Mouse (Mus musculus) T-cell, adult 2 months (primary cell): Measurements from ENCODE around the gene Oca2.

ENCODE experiments used
- DNase-seq: peaks from one replicate; pipeline ENCODE4 v3.0.0; 2022; ENCODE audit warnings: low spot score

The Oca2 gene

DNA sequence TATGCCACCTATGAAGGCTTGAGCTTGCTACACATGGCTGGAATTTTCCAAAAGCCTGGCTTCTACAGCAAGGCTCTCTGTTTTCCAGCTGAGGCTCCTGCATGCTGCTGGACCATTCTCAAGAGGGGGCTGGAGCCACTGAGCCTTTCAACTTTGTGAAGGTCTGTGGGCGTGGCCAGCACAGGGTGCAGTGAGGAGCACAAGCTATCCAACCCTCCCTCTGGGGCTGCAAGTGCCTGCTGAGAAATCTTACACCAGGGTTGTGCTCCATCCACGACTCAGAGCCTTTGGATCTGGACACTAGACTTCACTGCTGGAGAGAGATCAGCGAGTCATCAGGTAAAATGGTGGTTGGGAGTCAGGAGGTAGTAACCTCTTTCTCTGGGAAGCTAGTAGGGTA, at the start of gene Oca2:
TSS of gene Oca2 (plus strand) at position 218 of the 400 bp plus-strand sequence.
- DNase-seq = no peak

DNA sequence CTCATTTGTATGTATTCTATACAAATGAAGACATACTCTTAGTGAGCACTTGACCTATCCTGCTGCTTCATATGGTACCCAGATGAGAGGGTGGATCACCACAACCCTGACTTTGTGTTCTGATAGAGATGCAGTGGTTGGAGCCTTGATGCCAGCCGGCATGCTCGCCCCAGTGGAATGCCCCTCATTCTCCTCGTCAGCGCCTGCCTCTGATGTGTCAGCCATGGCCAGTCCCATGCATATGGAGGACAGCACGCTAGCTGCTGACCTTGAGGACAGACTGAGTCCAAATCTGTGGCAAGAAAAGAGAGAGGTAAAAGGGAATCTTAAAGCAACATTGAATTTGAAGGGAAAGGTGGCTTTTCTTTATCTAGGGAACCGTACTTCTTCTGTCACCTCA, 48.5 kb upstream of the Oca2 start:
- no peak for DNase-seq

- DNase-seq = no peak
Observed at GRCm38 (mm10) chr7:56191661-56192060, 47.9 kb upstream of the Oca2 start.

DNA sequence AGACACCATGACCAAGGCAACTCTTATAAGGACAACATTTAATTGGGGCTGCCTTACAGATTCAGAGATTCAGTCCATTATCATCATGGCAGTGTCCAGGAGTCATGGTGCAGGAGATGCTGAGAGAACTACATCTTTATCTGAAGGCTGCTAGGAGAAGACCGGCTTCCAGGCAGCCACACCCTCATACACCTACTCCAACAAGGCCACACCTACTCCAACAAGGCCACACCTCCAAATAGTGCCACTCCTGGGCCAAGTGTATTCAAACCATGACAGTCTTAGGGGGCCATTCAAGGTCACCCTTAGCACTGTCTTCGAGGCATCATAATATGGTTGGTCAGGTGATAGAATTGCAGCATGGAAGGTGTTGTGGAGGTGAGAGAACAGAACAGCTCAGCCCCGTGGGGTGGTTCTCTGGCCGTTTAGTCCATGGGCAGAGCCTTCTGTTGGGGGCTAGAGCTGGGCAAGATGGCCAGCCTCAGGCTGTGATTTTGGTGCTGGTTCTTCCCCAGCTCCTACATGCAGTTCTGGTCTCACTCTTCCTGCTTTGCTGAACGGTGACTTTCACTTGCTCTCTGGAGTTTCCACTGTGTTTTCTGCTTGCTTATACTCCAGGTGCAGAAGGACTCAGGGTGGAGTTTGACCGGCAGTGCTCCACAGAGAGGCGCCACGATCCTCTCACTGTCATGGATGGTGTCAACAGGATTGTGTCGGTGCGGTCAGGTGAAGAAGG, 37.9 kb upstream of the Oca2 start:
- no peak for DNase-seq

DNA sequence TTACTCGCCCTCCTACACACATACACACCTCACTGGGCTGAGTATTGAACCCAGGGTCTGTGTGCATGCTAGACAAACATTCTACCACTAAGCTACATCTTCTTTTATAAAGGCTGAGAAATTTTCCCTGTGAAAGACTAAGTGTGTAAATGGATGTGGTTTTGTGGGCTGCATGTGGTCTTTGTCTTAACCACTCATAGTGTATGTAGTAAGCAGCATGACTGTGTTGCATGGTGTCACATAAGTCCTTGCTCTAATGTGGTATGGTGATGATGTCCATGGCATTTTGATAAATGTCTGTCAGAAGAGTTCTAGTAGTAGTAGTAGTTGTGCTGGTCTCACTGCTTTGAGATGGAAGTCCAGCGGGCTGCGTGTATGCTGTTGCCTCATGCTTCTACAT, 36.7 kb upstream of the Oca2 start:
- DNase-seq = no peak

DNA sequence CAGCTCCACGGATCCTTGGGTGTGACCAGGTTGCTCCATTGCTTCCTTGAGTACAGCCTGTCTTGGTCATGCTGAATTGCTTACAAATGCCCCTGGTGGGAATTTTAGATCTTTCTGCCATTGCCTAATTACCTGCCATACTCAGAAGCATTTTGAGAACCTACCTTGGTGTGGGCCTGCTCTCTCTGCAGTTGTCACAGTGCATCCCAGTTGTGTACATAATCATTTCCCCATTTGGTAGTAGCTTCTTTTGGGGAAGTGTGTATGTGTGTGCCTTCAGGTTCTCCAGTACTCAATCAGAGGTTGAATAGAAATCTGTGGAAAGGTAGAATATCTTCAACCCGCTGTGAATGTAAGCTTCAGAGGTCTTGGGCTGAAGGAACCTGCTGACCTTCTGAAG, 36.3 kb upstream of the Oca2 start:
- no peak for DNase-seq

GRCm38 (mm10) chr7:56204877-56205276, 34.7 kb upstream of the Oca2 start:
- DNase-seq = no peak

GRCm38 (mm10) chr7:56220811-56221210, 18.7 kb upstream of the Oca2 start:
- no peak for DNase-seq

DNA sequence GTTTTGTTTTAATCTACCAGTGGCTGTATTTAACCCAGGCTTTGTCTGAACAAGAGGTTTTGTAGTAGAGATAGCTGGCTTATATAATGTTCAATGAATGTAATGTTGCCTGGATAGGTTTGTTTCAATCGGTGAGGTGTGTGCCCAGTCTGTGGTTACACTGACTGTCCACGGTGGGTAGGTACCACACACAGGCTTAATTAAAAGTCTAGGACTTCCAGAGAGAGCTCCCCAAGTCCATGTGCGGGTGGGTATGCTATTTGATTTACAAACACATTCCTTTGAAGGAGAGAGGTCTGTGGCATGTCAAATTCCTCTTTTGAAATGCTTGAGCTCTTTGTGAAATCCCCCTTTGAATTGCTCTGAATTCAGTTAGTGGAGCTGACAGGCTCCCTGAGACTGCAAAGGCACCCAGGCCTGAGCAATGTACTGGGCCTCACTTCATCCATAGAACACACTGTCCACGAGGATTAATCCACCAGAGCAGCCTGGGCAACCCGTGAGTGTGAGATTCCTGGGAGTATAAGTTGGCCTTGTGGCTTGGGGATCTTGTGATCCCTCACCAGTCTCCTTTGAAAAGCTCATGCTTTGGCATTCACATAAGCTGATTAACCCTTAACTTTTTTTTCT, 3.7 kb upstream of the Oca2 start:
- no peak for DNase-seq

- DNase-seq = no peak
Observed at GRCm38 (mm10) chr7:56236617-56237016, 2.9 kb upstream of the Oca2 start.

- no peak for DNase-seq
Observed at GRCm38 (mm10) chr7:56254568-56254967, 15.0 kb downstream of the Oca2 start.

DNA sequence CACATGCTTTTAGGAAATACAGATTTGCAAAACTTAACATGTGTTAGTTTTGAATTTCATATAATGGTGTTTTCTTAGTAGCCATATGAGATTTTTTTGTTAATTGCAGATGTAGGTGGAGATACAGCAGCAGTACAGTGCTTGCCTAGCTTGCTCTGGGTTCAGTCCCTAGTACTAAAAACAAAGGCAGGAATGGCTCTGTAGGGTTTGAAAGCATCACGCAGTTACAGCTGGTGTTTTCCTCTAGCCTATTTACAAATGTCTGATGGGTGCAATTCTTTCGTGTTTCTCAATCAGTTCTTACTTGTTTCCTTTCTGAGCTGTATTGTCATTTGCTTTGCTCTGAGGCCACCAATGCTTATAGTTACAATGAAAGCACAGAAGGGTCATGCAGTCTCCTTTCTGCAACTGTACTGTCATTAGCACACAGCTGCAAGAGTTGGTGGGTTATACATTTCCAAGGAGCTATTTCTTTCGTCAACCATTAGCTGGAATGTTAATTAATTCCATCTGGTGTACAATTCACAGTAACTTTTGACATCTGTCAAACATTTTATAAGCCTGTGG, 18.4 kb downstream of the Oca2 start:
- DNase-seq = no peak

DNA sequence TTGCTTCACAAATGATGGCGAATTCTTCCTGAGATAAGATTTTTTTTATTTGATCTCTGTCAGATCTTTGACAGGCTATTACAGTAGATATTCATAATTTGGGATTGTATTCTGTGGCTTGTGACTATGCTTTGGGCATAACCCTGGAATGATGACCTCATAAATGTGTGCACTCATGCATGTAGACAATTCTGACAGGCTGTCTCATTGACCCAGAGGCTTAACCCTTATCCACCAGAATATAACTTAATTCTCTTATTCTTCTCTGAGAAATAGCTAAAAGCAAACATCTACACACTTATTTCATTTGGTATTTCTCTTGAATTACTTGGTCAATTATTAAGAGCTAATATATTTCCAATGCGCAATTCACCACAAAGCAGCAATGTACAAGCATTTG, 37.9 kb downstream of the Oca2 start:
- no peak for DNase-seq

DNA sequence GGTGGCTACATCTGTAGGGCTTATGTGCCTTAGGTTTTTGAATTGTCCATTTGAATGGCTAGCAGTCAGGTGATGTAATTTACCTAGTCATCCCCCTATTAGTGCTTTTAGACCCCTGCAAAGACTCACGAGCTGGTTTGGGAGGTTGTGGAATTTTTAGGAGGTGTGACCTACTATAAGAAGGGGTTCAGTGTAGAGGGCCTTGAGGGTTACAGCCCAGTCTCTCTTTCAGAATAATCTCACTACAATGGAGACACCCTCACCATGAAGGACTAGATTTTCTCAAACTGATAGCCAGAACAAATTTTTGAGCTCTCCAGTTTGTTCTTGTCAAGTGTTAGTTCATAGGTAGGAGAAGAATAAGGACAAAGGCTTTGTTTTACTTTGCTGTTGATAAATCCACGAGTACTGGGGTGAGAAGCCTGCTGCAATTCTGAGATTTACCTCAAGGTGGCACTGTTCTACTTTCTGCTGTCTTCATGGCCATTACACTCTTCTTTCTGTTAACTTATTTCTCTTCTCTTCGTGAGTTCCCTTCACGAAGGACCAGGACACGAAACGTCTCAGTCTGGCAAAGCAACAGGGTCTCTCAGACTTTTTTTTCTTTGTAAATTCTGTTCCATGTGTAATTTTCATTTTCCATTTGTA, 52.0 kb downstream of the Oca2 start:
- DNase-seq = no peak

DNA sequence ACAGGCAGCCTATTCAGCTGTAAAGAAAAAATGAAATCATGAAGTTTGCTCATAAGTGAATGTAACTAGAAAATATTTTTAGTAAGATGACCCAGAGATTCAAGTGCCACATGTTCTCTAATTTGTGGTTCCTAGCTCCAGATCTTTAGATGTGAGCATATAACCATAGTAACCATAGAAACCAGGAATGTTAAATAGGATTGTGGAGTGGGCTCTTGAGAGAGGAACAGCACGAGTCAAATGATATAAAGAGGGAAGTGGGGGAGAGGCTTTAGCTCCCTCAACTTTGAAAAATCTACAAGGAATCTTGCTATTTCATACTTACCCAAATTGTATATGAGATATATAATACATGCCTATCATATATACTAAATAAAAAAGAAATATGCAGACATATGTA, 64.8 kb downstream of the Oca2 start:
- no peak for DNase-seq

GRCm38 (mm10) chr7:56314358-56314757, 74.8 kb downstream of the Oca2 start:
- DNase-seq = no peak

GRCm38 (mm10) chr7:56315630-56316529, 76.3 kb downstream of the Oca2 start:
- DNase-seq = no peak

DNA sequence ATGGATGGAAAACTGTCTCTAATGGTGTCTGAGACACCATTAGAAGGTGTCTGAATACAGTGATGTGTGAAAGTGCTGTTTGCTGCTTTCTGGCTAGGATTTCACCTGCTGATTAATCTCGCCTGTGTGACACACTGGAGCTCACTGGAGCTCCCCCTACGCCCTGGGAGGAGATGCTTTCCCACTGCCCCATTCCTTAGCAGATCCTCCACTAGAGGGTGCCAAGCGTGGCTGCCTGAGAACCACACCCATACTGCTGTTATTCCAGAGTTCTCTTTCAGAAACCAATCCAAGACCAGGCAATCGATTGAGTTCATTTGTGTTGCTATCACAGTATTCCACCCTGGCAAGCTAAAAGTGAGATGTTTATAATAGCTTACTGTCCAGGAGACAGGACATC, 88.2 kb downstream of the Oca2 start:
- no peak for DNase-seq

GRCm38 (mm10) chr7:56348528-56348927, 109.0 kb downstream of the Oca2 start:
- no peak for DNase-seq

GRCm38 (mm10) chr7:56356658-56357342, 117.2 kb downstream of the Oca2 start:
- no peak for DNase-seq

GRCm38 (mm10) chr7:56381750-56382421, 142.3 kb downstream of the Oca2 start:
- DNase-seq = no peak
